Mouse (Mus musculus) CH12F3 (cell line): ENCODE measurements around the gene Kcnh8.

Source experiments
- in situ Hi-C: fragments of 300-500 bp; cut with MboI; formaldehyde crosslinking; loops from 2 replicates; pipeline ENCODE4 v1.14.3; 2020; ENCODE audit warnings: low sequenced_read_pairs

The Kcnh8 gene

GRCm38 (mm10) chr17:52602093-52602780, at the start of gene Kcnh8:
Gene Kcnh8, plus strand, starts transcription at chr17:52602709.
- in situ Hi-C loops: no loop called here

- in situ Hi-C loops: loop anchor here (25.0 kb wide), 1 partner anchor 827 kb away; no protein-coding TSS in a partner anchor
Observed at GRCm38 (mm10) chr17:52559961-52560720, 42.4 kb upstream of the Kcnh8 start.

DNA sequence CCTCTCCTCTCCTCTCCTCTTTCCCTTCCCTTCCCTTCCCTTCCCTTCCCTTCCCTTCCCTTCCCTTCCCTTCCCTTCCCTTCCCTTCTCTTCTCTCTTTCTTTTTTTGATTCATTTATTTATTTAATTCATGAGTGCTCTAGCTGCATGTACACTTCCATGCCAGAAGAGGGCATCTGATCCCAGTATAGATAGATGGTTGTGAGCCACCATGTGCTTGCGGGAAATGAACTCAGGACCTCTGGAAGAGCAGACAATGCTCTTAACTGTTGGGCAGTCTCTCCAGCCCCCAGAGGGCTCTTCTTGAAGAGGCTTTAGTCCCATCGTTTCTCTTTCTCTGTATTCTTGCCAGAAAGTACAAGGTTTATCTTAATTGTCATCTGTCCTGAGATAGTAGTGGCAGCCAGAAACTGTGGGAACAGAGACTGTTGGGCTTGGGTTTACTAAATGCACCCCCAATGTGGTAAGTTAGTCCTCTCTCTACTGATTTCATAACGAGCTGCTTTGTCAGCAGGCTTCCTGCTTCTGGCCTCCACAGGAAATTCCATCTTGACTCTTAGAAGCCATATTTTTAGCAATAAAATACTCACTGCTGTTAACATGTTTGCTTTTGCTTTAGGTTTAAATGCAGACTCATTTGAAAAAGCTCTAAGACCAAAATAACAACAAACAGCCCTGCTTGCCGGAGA, 36.9 kb upstream of the Kcnh8 start:
- in situ Hi-C loops: loop anchor here (25.0 kb wide), 1 partner anchor 822 kb away; no protein-coding TSS in a partner anchor

- in situ Hi-C loops: loop anchor here (25.0 kb wide), 1 partner anchor 818 kb away; no protein-coding TSS in a partner anchor
Observed at GRCm38 (mm10) chr17:52569584-52570270, 32.8 kb upstream of the Kcnh8 start.

- in situ Hi-C loops: loop anchor here (25.0 kb wide), 1 partner anchor 815 kb away; no protein-coding TSS in a partner anchor
Observed at GRCm38 (mm10) chr17:52572229-52572628, 30.3 kb upstream of the Kcnh8 start.

DNA sequence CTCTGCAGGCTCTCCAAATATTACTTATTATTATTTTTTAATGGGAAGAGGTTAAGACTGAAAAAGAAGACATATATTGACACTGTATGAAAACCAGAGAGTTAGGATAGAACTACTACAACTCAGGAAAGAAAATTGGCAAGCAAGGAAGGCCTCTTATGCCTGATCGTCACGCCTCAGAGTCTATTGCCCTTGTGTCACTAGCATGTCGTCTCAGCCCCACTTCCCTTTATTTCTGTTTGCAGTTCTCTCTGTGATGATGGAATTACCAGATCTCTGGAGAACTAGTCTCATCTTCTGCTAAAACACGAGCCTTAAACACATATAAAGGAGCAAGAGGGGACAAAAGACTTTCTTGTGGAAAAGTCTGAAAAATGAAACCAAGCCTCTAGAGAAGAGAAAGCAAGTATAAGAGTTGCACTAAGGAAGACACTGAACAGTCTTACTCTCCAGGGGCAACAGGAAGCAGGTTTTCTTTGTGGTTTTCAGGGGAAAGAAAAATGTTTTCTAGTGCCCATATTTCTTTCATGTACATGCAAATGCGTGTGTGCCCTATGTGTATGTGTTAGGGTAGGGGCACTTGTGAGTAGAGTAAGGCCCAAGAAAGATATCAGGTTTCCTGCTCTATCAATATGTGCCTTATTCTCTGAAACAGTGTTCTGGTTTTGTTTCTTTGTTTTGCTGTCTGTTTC, 10.9 kb upstream of the Kcnh8 start:
- in situ Hi-C loops: no loop called here

GRCm38 (mm10) chr17:52599141-52599540, 3.4 kb upstream of the Kcnh8 start:
- in situ Hi-C loops: no loop called here

DNA sequence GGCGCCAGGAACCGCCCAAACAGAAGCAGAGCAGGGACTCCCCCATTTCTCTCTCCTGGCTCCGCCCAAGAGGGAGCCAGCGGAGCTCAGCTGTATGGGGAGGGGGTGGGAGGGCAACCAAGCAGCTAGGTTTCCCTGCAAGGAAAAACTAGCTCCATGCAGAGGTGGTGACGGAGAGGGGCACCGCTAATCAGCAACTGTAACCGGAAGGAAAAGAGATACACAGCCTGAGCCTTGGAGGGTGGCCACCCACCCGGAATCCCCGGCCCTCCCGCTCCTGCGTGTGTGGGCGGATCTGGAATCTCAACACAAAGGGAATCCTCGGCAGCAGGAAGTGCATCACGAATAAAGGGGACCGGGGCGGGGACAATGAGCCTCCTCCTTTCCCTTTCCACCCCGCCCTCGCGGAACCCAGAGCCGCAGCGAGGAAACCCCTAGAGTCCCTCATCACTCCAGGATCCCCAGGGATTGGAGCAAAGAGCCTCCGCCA, 1.6 kb upstream of the Kcnh8 start:
- in situ Hi-C loops: no loop called here

GRCm38 (mm10) chr17:52602781-52603170, 267 bp downstream of the Kcnh8 start:
- in situ Hi-C loops: no loop called here

DNA sequence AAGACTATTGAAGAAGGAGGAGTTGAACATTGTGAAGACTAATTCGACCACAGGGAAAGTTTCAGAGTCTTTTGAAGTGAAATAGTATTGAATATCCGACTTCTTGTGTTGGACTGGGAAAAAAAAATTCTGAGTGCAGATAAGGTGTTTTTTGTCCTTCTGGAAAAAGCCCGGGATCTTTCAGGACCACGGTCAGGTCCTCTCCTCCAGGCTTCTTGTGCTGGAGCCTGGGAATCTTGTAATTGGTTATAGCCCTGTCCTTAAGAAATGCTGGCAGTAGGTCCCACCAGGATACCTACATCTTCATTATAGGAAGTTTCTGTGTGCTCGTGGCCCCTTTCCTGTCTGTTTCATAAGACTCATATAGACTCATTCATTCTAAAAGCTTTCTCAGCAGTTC, 902 bp downstream of the Kcnh8 start:
- in situ Hi-C loops: no loop called here

DNA sequence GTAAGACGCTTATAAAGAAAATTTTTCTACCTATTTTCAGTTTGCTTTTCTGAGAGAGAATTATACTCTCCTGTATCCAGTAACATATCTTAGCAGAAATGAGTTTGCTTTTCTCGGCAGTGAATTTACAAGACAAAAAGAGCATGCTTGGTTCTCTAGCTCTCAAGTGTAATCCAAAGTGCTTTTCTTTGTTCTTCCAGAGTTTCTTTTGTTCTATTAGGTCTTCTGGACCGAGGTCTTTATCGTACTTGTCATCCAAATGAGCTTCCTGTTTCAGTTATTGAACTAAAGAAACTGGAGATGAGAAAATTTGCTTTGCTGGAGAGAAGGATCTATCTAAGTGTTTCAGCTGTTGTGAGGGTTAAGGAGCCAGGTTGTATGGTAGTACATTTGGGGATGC, 8.9 kb downstream of the Kcnh8 start:
- in situ Hi-C loops: no loop called here

DNA sequence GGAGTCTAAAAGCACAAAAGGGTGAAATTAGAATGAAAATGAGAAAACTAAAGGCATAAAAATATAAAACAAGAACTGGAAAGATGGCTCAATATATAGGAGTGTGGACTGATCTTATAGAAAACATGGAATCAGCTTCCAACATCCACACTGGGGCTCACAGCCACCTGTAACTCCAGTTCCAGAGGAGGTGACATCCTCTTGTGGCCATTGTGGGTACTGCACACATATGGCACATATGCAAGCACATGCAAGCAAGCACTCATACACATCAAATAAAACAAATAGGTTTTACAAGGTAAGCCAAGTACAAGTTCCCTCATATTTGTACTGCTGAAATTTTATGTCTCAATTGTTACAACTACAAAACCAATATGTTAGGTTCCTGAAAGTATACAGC, 46.7 kb downstream of the Kcnh8 start:
- in situ Hi-C loops: no loop called here

DNA sequence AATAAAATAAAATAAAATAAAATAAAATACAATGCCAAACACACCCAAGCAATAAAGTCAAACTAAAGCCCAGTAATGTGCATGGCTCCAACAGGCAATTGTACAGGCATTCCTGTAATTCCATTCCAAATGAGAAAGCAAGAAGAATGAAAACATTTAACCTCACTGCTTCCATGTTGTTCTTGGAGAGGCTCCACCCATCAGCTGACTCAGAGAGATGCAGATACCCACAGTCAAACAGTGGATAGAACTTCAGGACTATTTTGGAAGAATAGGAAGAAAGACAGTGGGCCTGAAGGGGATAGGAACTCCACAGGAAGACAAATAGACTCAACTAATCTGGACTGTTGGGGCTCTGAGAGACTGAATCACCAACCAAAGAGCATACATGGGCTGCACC, 89.5 kb downstream of the Kcnh8 start:
- in situ Hi-C loops: no loop called here

DNA sequence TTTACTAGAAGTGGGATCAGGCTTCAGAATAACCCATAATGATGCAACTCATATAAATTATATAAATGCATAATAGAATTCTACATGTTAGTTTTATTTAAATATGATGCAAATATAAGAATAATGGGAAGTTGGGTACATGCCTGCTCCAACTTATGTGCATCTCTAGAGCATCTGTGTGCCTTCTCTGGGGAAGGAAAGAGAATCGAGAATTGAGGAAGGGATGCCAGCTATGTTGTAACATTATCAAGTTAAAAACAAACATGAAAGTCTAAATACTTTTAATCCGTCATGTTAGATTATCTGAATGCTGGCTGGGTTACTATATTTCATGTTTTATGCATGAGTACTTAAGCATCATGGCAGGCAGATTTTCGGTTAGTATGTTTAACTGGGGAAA, 99.4 kb downstream of the Kcnh8 start:
- in situ Hi-C loops: no loop called here

- in situ Hi-C loops: no loop called here
Observed at GRCm38 (mm10) chr17:52712319-52712718, 109.8 kb downstream of the Kcnh8 start.

GRCm38 (mm10) chr17:52722214-52722613, 119.7 kb downstream of the Kcnh8 start:
- in situ Hi-C loops: no loop called here

DNA sequence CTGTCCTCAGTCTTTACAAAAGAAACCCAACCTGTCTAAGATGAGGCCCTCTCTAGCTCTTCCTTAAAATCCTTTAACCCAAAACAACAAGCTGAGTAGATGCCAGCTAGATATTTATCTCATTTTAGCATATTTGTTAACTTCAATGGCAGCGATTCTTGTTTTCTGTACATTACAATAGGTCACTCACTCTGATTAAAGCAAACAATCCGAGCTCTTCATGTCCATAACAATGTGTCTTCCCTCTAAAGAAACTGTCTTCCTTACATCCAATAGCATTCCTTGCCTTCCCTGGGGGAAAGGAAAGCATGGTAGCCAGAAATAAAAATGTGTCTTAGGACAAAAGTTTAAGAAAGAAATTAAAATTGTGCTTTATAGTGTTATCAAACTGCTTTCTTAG, 126.3 kb downstream of the Kcnh8 start:
- in situ Hi-C loops: no loop called here

- in situ Hi-C loops: no loop called here
Observed at GRCm38 (mm10) chr17:52738436-52738835, 135.9 kb downstream of the Kcnh8 start.

- in situ Hi-C loops: no loop called here
Observed at GRCm38 (mm10) chr17:52788151-52788550, 185.6 kb downstream of the Kcnh8 start.

DNA sequence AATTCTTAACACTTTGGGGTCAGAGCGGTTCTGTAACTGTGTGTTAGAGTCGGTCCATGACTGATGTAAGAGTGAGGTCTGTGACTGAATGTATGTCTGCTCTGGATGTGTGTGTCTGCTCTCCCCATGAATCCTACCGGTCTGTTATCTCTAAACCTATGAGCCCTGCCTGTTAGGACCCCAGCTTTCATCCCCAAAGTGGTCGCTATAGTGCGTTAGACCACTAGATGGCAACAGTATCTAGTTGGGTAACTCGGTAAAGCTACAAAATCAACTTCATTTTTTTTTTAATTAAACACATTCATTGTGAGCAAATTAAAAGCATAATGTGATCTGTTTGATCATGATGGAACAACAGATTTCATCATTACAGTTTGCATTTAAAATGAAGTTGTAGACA, 202.0 kb downstream of the Kcnh8 start:
- in situ Hi-C loops: no loop called here
